Mouse (Mus musculus) G1E (cell line): ENCODE results near the gene Gfpt1. TPM values are rescaled to one million over a fixed set of nuclear protein-coding genes. Genes with fewer than 3 reads are reported as not detected.

Experiments
- ATAC-seq: 2 replicates; pipeline ENCODE4 v1.8.0; 2016; ENCODE audit warnings: mild to moderate bottlenecking; ENCODE audit not compliant: insufficient number of reproducible peaks, poor library complexity, low FRiP score, severe bottlenecking; ENCODE audit errors: extremely low read depth
- DNase-seq: peaks from one replicate; pipeline ENCODE4 v3.0.0; 2012; ENCODE audit warnings: low spot score
- H3K27me3 ChIP-seq: 2 replicates; pipeline ENCODE4 v1.6.1; 2012; ENCODE audit warnings: mild to moderate bottlenecking, low read length, inconsistent platforms; ENCODE audit not compliant: insufficient read depth
- H3K36me3 ChIP-seq: replicated peaks from 2 replicates; pipeline ENCODE3; 2012; ENCODE audit warnings: mild to moderate bottlenecking, inconsistent platforms
- H3K4me1 ChIP-seq: 2 replicates; pipeline ENCODE4 v1.6.1; 2012; ENCODE audit warnings: low read depth, low read length, inconsistent platforms, mixed read lengths; ENCODE audit not compliant: insufficient read depth
- H3K4me3 ChIP-seq: 2 replicates; pipeline ENCODE4 v1.5.1; 2012; ENCODE audit warnings: low read depth, mild to moderate bottlenecking, inconsistent platforms, low read length, moderate library complexity, mixed read lengths
- H3K9me3 ChIP-seq: replicated peaks from 2 replicates; pipeline ENCODE4 v1.6.1; 2012; ENCODE audit warnings: inconsistent platforms
- CTCF ChIP-seq: IDR thresholded peaks from 2 replicates; pipeline ENCODE4 v1.5.1; 2012; ENCODE audit warnings: low read depth, low read length, inconsistent platforms, mixed read lengths
- GATA1 ChIP-seq: IDR thresholded peaks from 2 replicates; pipeline ENCODE4 v1.6.1; 2012; ENCODE audit warnings: borderline replicate concordance, low read length, inconsistent platforms, mixed read lengths
- GATA2 ChIP-seq: IDR thresholded peaks from 2 replicates; pipeline ENCODE4 v1.6.1; 2012; ENCODE audit warnings: low read depth, low read length, inconsistent platforms, borderline replicate concordance
- POLR2AphosphoS5 ChIP-seq: IDR thresholded peaks from 2 replicates; pipeline ENCODE4 v1.6.1; 2012; ENCODE audit warnings: low read depth, low read length, inconsistent platforms; ENCODE audit not compliant: insufficient replicate concordance
- TAL1 ChIP-seq: conservative IDR thresholded peaks from 2 replicates; pipeline ENCODE4 v1.6.1; 2012; ENCODE audit warnings: low read depth, low read length, inconsistent platforms, mixed read lengths
- polyA plus RNA-seq: library from polyadenylated mRNA; stranded (reverse); fragments of >175 nt; gene quantifications from 2 replicates; pipeline ENCODE4 v1.2.3, GENCODE M21; 2012
- total RNA-seq, 2 experiments: library from RNA; stranded (forward) in 1 of 2; stranded (reverse) in 1 of 2; fragments of 200-1000 nt in 1 of 2; fragments of >200 nt in 1 of 2; fragmentation: Nextera tagmentation in 1 of 2; gene quantifications; 2 replicates each; pipeline ENCODE4 v1.2.3; 2014 to 2017

The Gfpt1 gene
- total and polyA plus RNA-seq, 3 experiments, result 78.7 to 196 (median 99.2) TPM

DNA sequence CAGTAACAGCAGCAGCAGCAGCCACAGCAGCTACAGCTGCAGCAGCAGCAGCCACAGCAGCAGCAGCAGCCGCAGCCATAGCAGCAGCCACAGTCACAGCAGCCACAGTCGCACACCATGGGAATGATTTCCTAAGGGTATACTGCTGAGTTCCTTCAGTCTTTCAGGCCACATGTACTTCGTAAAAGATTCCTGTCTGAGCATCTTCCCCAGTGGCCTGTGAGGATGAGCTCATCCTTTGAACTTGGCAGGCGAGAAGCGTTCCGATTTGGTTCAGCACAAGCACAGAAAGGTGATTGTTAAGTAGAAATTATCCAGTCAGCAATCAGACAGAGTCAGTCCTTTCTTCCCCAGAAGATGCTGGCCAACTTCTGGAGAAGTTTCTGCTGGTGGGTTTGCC is 69.5 kb downstream of the Gfpt1 start:
- Histone ChIP-seq H3K36me3 (no peaks in the 10 kb centered on the region), H3K4me3 (no peak overlapping the region), H3K4me1 (no peaks in the 10 kb centered on the region), H3K9me3 (no peaks in the 10 kb centered on the region), H3K27me3 (peaks cover 56% of the 10 kb centered on the region)
- no peak for TF ChIP-seq CTCF
- TF ChIP-seq POLR2AphosphoS5, result no peak
- TF ChIP-seq GATA2, result no peak
- DNase-seq (no peak), ATAC-seq (no peak)

- peaks cover 3% of the 10 kb centered on the region; the same call in 1 of the 2 replicates for H3K9me3 ChIP-seq
- no peaks in the 10 kb centered on the region for H3K36me3 ChIP-seq
- ATAC-seq (no peak), DNase-seq (no peak)
- peaks cover 46% of the 10 kb centered on the region for H3K27me3 ChIP-seq
- no peaks in the 10 kb centered on the region for H3K4me1 ChIP-seq
- H3K4me3 ChIP-seq, result no peak overlapping the region
- TF ChIP-seq POLR2AphosphoS5 (no peak), GATA2 (no peak), CTCF (no peak), GATA1 (no peak), TAL1 (no peak)
These were observed 73.3 kb downstream of the Gfpt1 start for GRCm38 (mm10) chr6:87115981-87116380.

DNA sequence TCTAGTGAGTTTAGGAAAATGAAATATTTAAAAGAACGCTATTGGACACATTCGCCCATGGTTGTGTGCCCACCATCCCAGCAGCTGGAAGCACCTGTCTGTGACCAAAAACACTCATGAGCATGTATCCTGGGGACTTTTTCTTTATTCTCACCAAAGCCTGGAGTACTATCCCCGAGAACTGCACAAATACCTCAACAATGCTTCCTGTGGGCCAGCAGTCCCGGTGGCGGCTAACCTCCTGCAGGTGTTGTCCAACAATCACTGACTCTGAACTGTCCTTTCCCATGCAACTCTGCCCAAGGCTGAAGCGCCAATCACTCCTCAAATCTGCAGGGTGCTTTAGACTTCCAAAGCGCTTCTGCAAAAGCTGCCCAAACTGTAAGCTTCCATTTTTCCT is 74.0 kb downstream of the Gfpt1 start:
- no peak for ATAC-seq
- Histone ChIP-seq H3K4me3 (no peak overlapping the region), H3K9me3 (peaks cover 3% of the 10 kb centered on the region; the same call in 1 of the 2 replicates), H3K36me3 (no peaks in the 10 kb centered on the region), H3K27me3 (peaks cover 40% of the 10 kb centered on the region), H3K4me1 (no peaks in the 10 kb centered on the region)
- TF ChIP-seq GATA2, result no peak
- DNase-seq, result no peak

DNA sequence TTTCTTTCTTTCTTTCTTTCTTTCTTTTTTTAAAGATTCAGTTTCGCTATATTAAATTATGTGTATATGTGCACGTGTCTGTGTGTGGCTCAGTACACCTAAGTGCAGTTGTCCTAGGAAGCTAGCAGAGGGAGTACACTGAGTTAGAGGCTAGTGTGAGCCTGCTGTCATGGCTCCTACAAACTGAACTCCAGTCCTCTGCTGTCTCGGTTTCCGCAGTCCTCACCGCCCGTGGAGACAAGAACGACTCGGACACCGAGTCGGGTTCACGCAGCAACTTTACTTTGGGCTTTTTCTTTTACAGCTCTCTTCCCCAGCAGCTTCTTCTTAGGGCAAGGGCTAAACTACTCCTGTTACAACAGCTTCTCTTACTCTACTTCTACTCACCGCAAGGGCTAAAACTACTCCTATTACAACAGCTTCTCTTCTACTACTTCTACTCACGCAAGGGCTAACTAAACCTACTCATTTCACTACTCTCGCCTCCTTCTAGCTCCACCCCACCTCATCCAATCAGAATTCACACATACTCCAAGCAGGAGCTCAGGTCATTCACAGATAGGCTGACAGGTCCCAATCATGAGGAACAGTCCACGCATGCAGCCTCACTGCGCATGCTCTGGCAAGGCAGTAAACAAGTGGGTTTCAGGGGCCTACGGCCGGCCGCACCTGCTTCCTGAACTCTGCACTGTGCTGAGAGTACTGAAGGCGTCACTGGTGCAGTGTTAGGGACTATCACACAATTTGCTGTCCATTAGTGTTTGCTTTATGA is 76.6 kb downstream of the Gfpt1 start:
- no peak for TF ChIP-seq POLR2AphosphoS5
- no peak for TF ChIP-seq GATA2
- TF ChIP-seq CTCF, result no peak
- TF ChIP-seq TAL1, result no peak
- no peak for TF ChIP-seq GATA1
- H3K4me1 ChIP-seq, result no peaks in the 10 kb centered on the region
- peaks cover 3% of the 10 kb centered on the region; the same call in 1 of the 2 replicates for H3K9me3 ChIP-seq
- ATAC-seq, result no peak
- H3K36me3 ChIP-seq, result no peaks in the 10 kb centered on the region
- H3K27me3 ChIP-seq, result peaks cover 37% of the 10 kb centered on the region
- no peak for DNase-seq
- no peak overlapping the region for H3K4me3 ChIP-seq

DNA sequence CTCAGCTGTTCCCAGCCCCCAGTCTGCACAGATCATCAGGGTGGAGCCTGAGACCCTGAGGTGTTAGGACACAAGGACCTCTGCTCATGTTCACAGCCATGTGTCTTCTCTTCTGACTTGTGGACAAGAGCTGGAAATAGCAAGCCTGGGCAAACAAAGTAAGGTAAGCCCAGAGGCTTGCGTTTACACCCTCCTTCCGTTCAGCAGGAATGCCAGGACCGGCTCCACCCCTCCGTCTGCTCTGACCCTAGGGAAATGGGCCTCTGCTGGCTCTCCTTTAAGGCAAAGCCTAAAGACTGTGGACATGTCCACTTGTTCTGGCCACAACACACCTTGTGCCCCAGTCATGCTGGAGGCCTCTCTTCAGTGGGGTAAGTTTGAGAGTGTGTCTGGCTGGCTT is 77.3 kb downstream of the Gfpt1 start:
- ATAC-seq (no peak), DNase-seq (no peak)
- Histone ChIP-seq H3K4me3 (no peak overlapping the region), H3K36me3 (no peaks in the 10 kb centered on the region), H3K9me3 (peaks cover 3% of the 10 kb centered on the region; the same call in 1 of the 2 replicates), H3K4me1 (no peaks in the 10 kb centered on the region), H3K27me3 (peaks cover 41% of the 10 kb centered on the region)
- no peak for TF ChIP-seq POLR2AphosphoS5
- TF ChIP-seq CTCF, result no peak
- TF ChIP-seq GATA2, result no peak
- TF ChIP-seq GATA1, result no peak
- TF ChIP-seq TAL1, result no peak

GRCm38 (mm10) chr6:87120661-87121060 is 78.0 kb downstream of the Gfpt1 start:
- TF ChIP-seq POLR2AphosphoS5 (no peak), GATA2 (no peak), CTCF (peak; percentile 35; the same call in 1 of the 2 replicates)
- ATAC-seq (no peak), DNase-seq (no peak)

GRCm38 (mm10) chr6:87121961-87122360 is 79.3 kb downstream of the Gfpt1 start:
- Histone ChIP-seq H3K9me3 (peaks cover 3% of the 10 kb centered on the region; the same call in 1 of the 2 replicates), H3K27me3 (peaks cover 41% of the 10 kb centered on the region), H3K36me3 (no peaks in the 10 kb centered on the region), H3K4me3 (no peak overlapping the region), H3K4me1 (no peaks in the 10 kb centered on the region)
- TF ChIP-seq CTCF, result no peak
- no peak for TF ChIP-seq GATA1
- TF ChIP-seq POLR2AphosphoS5, result no peak
- no peak for TF ChIP-seq TAL1
- TF ChIP-seq GATA2, result no peak
- ATAC-seq, result no peak
- no peak for DNase-seq

More at GRCm38 (mm10) chr6:87120661-87121060, 78.0 kb downstream of the Gfpt1 start:
- Histone ChIP-seq H3K36me3 (no peaks in the 10 kb centered on the region), H3K4me1 (no peaks in the 10 kb centered on the region), H3K27me3 (peaks cover 40% of the 10 kb centered on the region), H3K4me3 (no peak overlapping the region), H3K9me3 (peaks cover 3% of the 10 kb centered on the region; the same call in 1 of the 2 replicates)
